Mouse (Mus musculus) liver, embryonic 14.5 days (tissue): ENCODE measurements around the gene Lonp2. TPM values are rescaled to one million over a fixed set of nuclear protein-coding genes. Genes with fewer than 3 reads are reported as not detected.
A peak's percentile ranks its signal among the peaks of the same experiment; 100 is the strongest.

Source experiments
- ATAC-seq: fragments of 200-750 bp; cut with Nextera tagmentation; 2 replicates; pipeline ENCODE4 v1.8.0; 2017; ENCODE audit warnings: moderate number of reproducible peaks, mild to moderate bottlenecking, moderate library complexity; ENCODE audit not compliant: insufficient read depth
- DNase-seq, 3 experiments: peaks; one replicate each; pipeline ENCODE4 v3.0.0-alpha.2; 2012 to 2013; ENCODE audit warnings: low read depth in 3 of 3, low spot score in 3 of 3
- H3K27ac ChIP-seq: fragments of 300-500 bp; sonication (generic); 2 replicates; pipeline ENCODE4 v1.5.1; 2014; ENCODE audit warnings: moderate library complexity, mild to moderate bottlenecking, control low read depth, inconsistent platforms
- H3K27me3 ChIP-seq: fragments of 300-500 bp; sonication (generic); 2 replicates; pipeline ENCODE4 v1.6.1; 2014; ENCODE audit warnings: mild to moderate bottlenecking, low read length, moderate library complexity; ENCODE audit not compliant: control insufficient read depth, insufficient read depth
- H3K36me3 ChIP-seq: fragments of 300-500 bp; sonication (generic); replicated peaks from 2 replicates; pipeline ENCODE4 v1.6.1; 2014; ENCODE audit warnings: low read depth; ENCODE audit not compliant: control insufficient read depth, insufficient read depth
- H3K4me1 ChIP-seq, 2 experiments: fragments of 200-500 bp in 1 of 2; fragments of 300-500 bp in 1 of 2; sonication (generic) in 1 of 2; replicated peaks; 2 replicates each; pipeline ENCODE4 v1.6.1; 2012 to 2014; ENCODE audit warnings: antibody characterized with exemption in 1 of 2, inconsistent platforms in 1 of 2, low read length in 1 of 2; ENCODE audit not compliant: control insufficient read depth in 2 of 2, insufficient read depth in 2 of 2
- H3K4me2 ChIP-seq: fragments of 300-500 bp; sonication (generic); 2 replicates; pipeline ENCODE4 v1.6.1; 2014; ENCODE audit warnings: low read depth, mild to moderate bottlenecking, control low read depth, moderate library complexity
- H3K4me3 ChIP-seq, 2 experiments: fragments of 200-500 bp in 1 of 2; fragments of 300-500 bp in 1 of 2; sonication (generic) in 1 of 2; 2 replicates each; pipeline ENCODE4 v1.5.1; 2012 to 2014; ENCODE audit warnings: low read depth in 2 of 2, low read length in 2 of 2, mild to moderate bottlenecking in 2 of 2, control low read depth in 1 of 2, inconsistent platforms in 1 of 2, moderate library complexity in 1 of 2; ENCODE audit not compliant: insufficient read depth in 1 of 2
- H3K9ac ChIP-seq: fragments of 300-500 bp; sonication (generic); replicated peaks from 2 replicates; pipeline ENCODE4 v1.6.1; 2014; ENCODE audit warnings: mild to moderate bottlenecking, control low read depth, moderate library complexity
- H3K9me3 ChIP-seq: fragments of 300-500 bp; sonication (generic); 2 replicates; pipeline ENCODE4 v1.6.1; 2016; ENCODE audit warnings: low read length, mixed read lengths; ENCODE audit not compliant: control insufficient read depth
- CTCF ChIP-seq: IDR thresholded peaks from 2 replicates; pipeline ENCODE4 v1.5.1; 2016; ENCODE audit warnings: antibody characterized with exemption, low read depth, control low read depth
- EP300 ChIP-seq: IDR thresholded peaks from 2 replicates; pipeline ENCODE4 v1.6.1; 2016; ENCODE audit warnings: antibody characterized with exemption, low read depth
- WGBS: fragments of 180-500 bp; shearing (Covaris S2); extraction: QIAGEN DNeasy Blood & Tissue Kit; methylation state at CpG from one replicate; pipeline ENCODE4 v1.1.7; 2014; ENCODE audit not compliant: insufficient replicate concordance; 5-methylcytosine and 5-hydroxymethylcytosine counted together
- polyA plus RNA-seq, 2 experiments: library from polyadenylated mRNA; depleted of rRNA in 1 of 2; stranded (reverse) in 1 of 2; unstranded in 1 of 2; fragments of >200 nt; fragmentation: Nextera tagmentation in 1 of 2; extraction: Ambion mirVana in 1 of 2; gene quantifications; 2 replicates each; pipeline versions ENCODE4 v1.2.1 to v1.2.3; 2012 to 2014

Gene Lonp2
- polyA plus RNA-seq, 2 experiments, result 16.6 to 34.2 TPM

- no peak overlapping the region for H3K27ac ChIP-seq
- H3K36me3 ChIP-seq, result peaks cover 8% of the 10 kb centered on the region
- ATAC-seq (peak; percentile 37; the same call in 1 of the 2 replicates), DNase-seq (no peak)
- H3K4me2 ChIP-seq, result no peak overlapping the region
- H3K4me1 ChIP-seq, result no peaks in the 10 kb centered on the region; a peak in 1 of 4 replicates
- no peaks in the 10 kb centered on the region for H3K27me3 ChIP-seq
- H3K9me3 ChIP-seq, result no peaks in the 10 kb centered on the region
- TF ChIP-seq CTCF (peak; percentile 47; the same call in 1 of the 2 replicates), EP300 (no peak)
- H3K9ac ChIP-seq, result no peak overlapping the region
- 74% methylated on average over 6 of the region's 6 CpGs for WGBS
- H3K4me3 ChIP-seq, result no peak overlapping the region
Observed at GRCm38 (mm10) chr8:86720756-86721459, 97.1 kb downstream of the Lonp2 start.

- H3K27me3 ChIP-seq, result no peaks in the 10 kb centered on the region
- H3K4me3 ChIP-seq, result no peak overlapping the region
- no peaks in the 10 kb centered on the region; a peak in 1 of 4 replicates for H3K4me1 ChIP-seq
- H3K9ac ChIP-seq, result no peak overlapping the region
- WGBS, result 80% methylated on average over 2 of the region's 2 CpGs
- no peaks in the 10 kb centered on the region for H3K9me3 ChIP-seq
- TF ChIP-seq CTCF (no peak), EP300 (no peak)
- DNase-seq, result no peak
- H3K4me2 ChIP-seq, result no peak overlapping the region
- no peak overlapping the region for H3K27ac ChIP-seq
- peaks cover 3% of the 10 kb centered on the region for H3K36me3 ChIP-seq
- ATAC-seq, result no peak
Observed at GRCm38 (mm10) chr8:86721490-86721889, 97.6 kb downstream of the Lonp2 start.

GRCm38 (mm10) chr8:86726959-86727358 lies 103.1 kb downstream of the Lonp2 start:
- Histone ChIP-seq H3K27me3 (no peaks in the 10 kb centered on the region), H3K9me3 (no peaks in the 10 kb centered on the region), H3K36me3 (no peaks in the 10 kb centered on the region; the same call in 1 of the 2 replicates), H3K4me3 (no peak overlapping the region), H3K4me2 (no peak overlapping the region; the same call in 1 of the 2 replicates), H3K9ac (no peak overlapping the region), H3K27ac (no peak overlapping the region), H3K4me1 (peaks cover 0 to 11% of the 10 kb centered on the region in 2 experiments; a peak in 1 of 4 replicates)
- ATAC-seq (no peak), DNase-seq (no peak)
- TF ChIP-seq EP300, result no peak
- TF ChIP-seq CTCF, result no peak
- WGBS, result 66% methylated on average over 6 of the region's 6 CpGs

DNA sequence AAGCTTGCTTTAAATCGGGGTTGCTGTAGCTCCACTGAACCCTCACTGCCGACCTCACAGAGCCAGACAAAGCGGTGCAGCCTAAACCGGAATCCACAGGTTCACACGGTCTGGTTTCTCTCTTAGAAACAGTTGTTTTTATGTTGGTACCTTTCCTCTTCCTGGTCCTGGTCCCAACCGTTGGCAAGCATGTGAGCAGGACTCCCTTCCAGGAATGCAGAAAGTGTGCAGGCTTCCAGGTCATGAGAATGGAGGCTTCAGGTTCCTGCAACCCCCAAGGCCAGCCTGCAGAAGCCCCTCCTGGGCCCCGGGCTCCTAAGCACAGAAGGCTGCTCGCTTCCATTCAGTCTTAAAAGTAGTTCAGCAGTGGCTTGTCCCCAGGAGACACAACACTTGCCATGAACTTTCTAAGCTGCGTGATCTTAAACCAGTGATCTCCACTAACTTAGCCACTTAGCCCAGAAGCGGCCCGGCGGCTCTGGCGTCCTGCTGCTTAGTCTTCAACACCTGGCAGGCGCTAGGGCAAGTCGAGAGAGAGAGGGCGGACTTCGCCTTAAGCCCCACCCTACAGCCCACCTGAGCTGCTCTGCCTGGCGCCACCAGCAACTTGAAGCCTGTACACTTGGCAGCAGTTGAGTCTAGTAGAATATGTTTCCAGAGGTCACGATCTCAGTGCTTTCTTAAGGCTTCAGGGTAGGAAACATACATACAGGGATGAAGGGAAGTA lies 104.5 kb downstream of the Lonp2 start:
- TF ChIP-seq EP300 (no peak), CTCF (no peak)
- Histone ChIP-seq H3K27ac (no peak overlapping the region), H3K36me3 (no peaks in the 10 kb centered on the region), H3K4me1 (peaks cover 0 to 11% of the 10 kb centered on the region in 2 experiments; a peak in 1 of 4 replicates), H3K4me3 (no peak overlapping the region), H3K9me3 (no peaks in the 10 kb centered on the region), H3K4me2 (no peak overlapping the region), H3K9ac (no peak overlapping the region), H3K27me3 (no peaks in the 10 kb centered on the region)
- DNase-seq (no peak), ATAC-seq (no peak)
- WGBS, result 76% methylated on average over 19 of the region's 19 CpGs

- DNase-seq (no peak), ATAC-seq (no peak)
- Histone ChIP-seq H3K9me3 (no peaks in the 10 kb centered on the region), H3K27me3 (no peaks in the 10 kb centered on the region), H3K9ac (no peak overlapping the region), H3K36me3 (no peaks in the 10 kb centered on the region), H3K4me3 (no peak overlapping the region), H3K4me1 (peaks cover 0 to 12% of the 10 kb centered on the region in 2 experiments; a peak in 3 of 4 replicates), H3K4me2 (no peak overlapping the region), H3K27ac (no peak overlapping the region)
- TF ChIP-seq EP300 (no peak), CTCF (no peak)
- 44% methylated on average over 3 of the region's 3 CpGs for WGBS
Observed at GRCm38 (mm10) chr8:86730303-86730702, 106.5 kb downstream of the Lonp2 start.
